In the genomic region with DNA sequence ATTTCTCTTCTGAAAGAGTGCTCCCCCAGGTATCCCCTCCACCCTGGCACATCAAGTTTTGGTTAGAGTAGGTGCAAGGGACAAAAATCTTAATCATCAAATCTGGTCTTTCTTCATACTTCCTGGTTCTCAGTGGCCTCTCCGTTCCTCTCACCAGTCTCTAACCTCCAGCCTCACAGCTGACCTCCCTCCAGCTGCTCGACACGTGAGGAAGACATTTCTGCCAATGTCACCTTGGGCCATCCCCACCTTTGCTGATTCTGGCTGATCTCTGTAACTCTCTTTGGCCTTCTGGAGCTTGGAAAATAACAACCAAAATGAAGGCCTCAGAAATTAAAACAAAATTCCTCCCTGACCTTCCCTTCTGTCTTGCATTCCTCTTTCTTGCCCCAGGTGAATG, we compare ENCODE assay signal across 22 mouse cellular contexts.
A peak's percentile ranks its signal among the peaks of the same experiment; 100 is the strongest.
DNase-seq lines count a peak whose midpoint lies in the region; ATAC-seq and TF ChIP-seq lines count a peak whose summit lies in the region.
"Had no signal": no experiment of that assay in that cellular context is flagged by ENCODE, and none has a peak within 500 bp of the region (broad histone marks: within the 10 kb centered on the region; RNA-seq: fewer than 3 reads in every experiment).

No protein-coding gene starts in this region.

- no peaks in the 10 kb centered on the region for H3K27me3 ChIP-seq in kidney, adult 2 months (replicated peaks; ENCODE audit: control insufficient read depth, insufficient read depth, low read length)
- H3K27me3 ChIP-seq in ES-Bruce4 (ENCODE audit: control insufficient read depth, insufficient read depth, low read length, poor library complexity, severe bottlenecking): no peaks in the 10 kb centered on the region
- H3K27me3 ChIP-seq: CH12.LX, Patski had no signal

- peak; percentile 60 for DNase-seq in kidney, adult 11 months
- no peak for DNase-seq in kidney, adult 18-20 months
- DNase-seq in kidney, adult 2 months: no peak
- no peak for DNase-seq in kidney, postnatal 10 days
- DNase-seq: adrenal gland, adult 2 months; adrenal gland, adult 8-10 months; adrenal gland, postnatal 10 days; adrenal gland, postnatal 14 days; adrenal gland, postnatal 25 days; adrenal gland, postnatal 36 days; B cell, adult 2 months; cerebellum, adult 11 months; cerebellum, adult 11-12 months; cerebellum, adult 18-20 months; cerebellum, adult 2 months had no signal

- peak overlapping the region; percentile 78; the same call in 1 of the 2 replicates for H3K27ac ChIP-seq in kidney, adult 2 months (ENCODE audit: insufficient read depth, low read depth, low read length)
- no peak overlapping the region for H3K27ac ChIP-seq in ES-Bruce4 (ENCODE audit: insufficient read depth, low read length)

- TF ChIP-seq CTCF in kidney, adult 2 months (conservative IDR thresholded peaks at IDR 0.05; ENCODE audit: insufficient read depth, insufficient read length, low read depth, low read length): no peak
- TF ChIP-seq CTCF in ES-Bruce4 (IDR thresholded peaks at IDR 0.05; ENCODE audit: low read depth, low read length): no peak

- WGBS in kidney, adult 2 months: 55% methylated on average over 3 of the region's 3 CpGs

- H3K36me3 ChIP-seq in kidney, adult 2 months (ENCODE audit: control insufficient read depth, insufficient read depth, low read length): no peaks in the 10 kb centered on the region
- no peaks in the 10 kb centered on the region for H3K36me3 ChIP-seq in ES-Bruce4 (ENCODE audit: control insufficient read depth, insufficient read depth, low read length, poor library complexity, severe bottlenecking)
- H3K36me3 ChIP-seq: G1E had no signal

- no peak overlapping the region for H3K9ac ChIP-seq in ES-Bruce4 (ENCODE audit: low read depth, poor library complexity, severe bottlenecking)

- no peak overlapping the region for H3K4me3 ChIP-seq in kidney, adult 2 months (ENCODE audit: insufficient read depth, low read depth, low read length)
- H3K4me3 ChIP-seq in ES-Bruce4 (ENCODE audit: low read depth, low read length): no peak overlapping the region

- TF ChIP-seq EP300 in ES-Bruce4 (IDR thresholded peaks at IDR 0.05; ENCODE audit: insufficient read depth, low read depth, low read length): 0 out of 2 replicates have a peak, but pooled peaks have one; percentile 37

- H3K4me1 ChIP-seq in kidney, adult 2 months (ENCODE audit: control insufficient read depth, insufficient read depth, low read length): peaks cover 13% of the 10 kb centered on the region; the same call in 1 of the 2 replicates
- peaks cover 4% of the 10 kb centered on the region for H3K4me1 ChIP-seq in ES-Bruce4 (ENCODE audit: control insufficient read depth, insufficient read depth, low read length)

- no peak for ATAC-seq in megakaryocyte progenitor cell, adult 5-6 weeks (replicated peaks; ENCODE audit: poor library complexity)
- ATAC-seq: activated CD4-positive, CD25-positive, alpha-beta regulatory T cell, adult 4 months; CD4-positive, CD25-positive, alpha-beta regulatory T cell, adult 4 months; Patski had no signal

- H3K9me3 ChIP-seq in ES-Bruce4 (replicated peaks; ENCODE audit: control insufficient read depth, insufficient read depth, low read length, poor library complexity, severe bottlenecking): no peaks in the 10 kb centered on the region
- H3K9me3 ChIP-seq: G1E had no signal

- no peak for TF ChIP-seq POLR2A in kidney, adult 2 months (IDR thresholded peaks at IDR 0.05; ENCODE audit: low read depth, low read length)
- TF ChIP-seq POLR2A in ES-Bruce4 (IDR thresholded peaks at IDR 0.05; ENCODE audit: insufficient read depth, low read length): no peak
